Mouse (Mus musculus) intestine, embryonic 14.5 days (tissue): ENCODE data around the gene Atxn7l3. TPM values are rescaled to one million over a fixed set of nuclear protein-coding genes. Genes with fewer than 3 reads are reported as not detected.

ENCODE experiments used
- ATAC-seq: fragments of 200-750 bp; cut with Nextera tagmentation; replicated peaks from 2 replicates; pipeline ENCODE4 v1.8.0; 2017; ENCODE audit warnings: low read depth, moderate number of reproducible peaks, moderate TSS enrichment, moderate library complexity; ENCODE audit not compliant: low FRiP score, low TSS enrichment
- DNase-seq: peaks from one replicate; pipeline ENCODE4 v3.0.0-alpha.2; 2018; ENCODE audit warnings: low spot score
- H3K27ac ChIP-seq: fragments of 300-500 bp; sonication (generic); 2 replicates; pipeline ENCODE4 v1.5.1; 2014; ENCODE audit warnings: low read depth, mild to moderate bottlenecking, control low read depth
- H3K27me3 ChIP-seq: fragments of 300-500 bp; sonication (generic); replicated peaks from 2 replicates; pipeline ENCODE4 v1.6.1; 2014; ENCODE audit warnings: low read length, control low read depth; ENCODE audit not compliant: control insufficient read depth, insufficient read depth
- H3K36me3 ChIP-seq: fragments of 300-500 bp; sonication (generic); 2 replicates; pipeline ENCODE4 v1.6.1; 2014; ENCODE audit warnings: low read length, control low read depth; ENCODE audit not compliant: control insufficient read depth, insufficient read depth
- H3K4me1 ChIP-seq: fragments of 300-500 bp; sonication (generic); replicated peaks from 2 replicates; pipeline ENCODE4 v1.6.1; 2014; ENCODE audit warnings: low read length, control low read depth, mixed read lengths; ENCODE audit not compliant: control insufficient read depth, insufficient read depth
- H3K4me2 ChIP-seq: fragments of 300-500 bp; sonication (generic); 2 replicates; pipeline ENCODE4 v1.6.1; 2014; ENCODE audit warnings: low read length
- H3K4me3 ChIP-seq: fragments of 300-500 bp; sonication (generic); 2 replicates; pipeline ENCODE4 v1.5.1; 2014; ENCODE audit warnings: low read depth, low read length, control low read depth, mixed read lengths
- H3K9ac ChIP-seq: fragments of 300-500 bp; sonication (generic); 2 replicates; pipeline ENCODE4 v1.6.1; 2014; ENCODE audit warnings: mild to moderate bottlenecking, low read length
- H3K9me3 ChIP-seq: fragments of 300-500 bp; sonication (generic); 2 replicates; pipeline ENCODE4 v1.6.1; 2016; ENCODE audit warnings: low read length, control low read depth; ENCODE audit not compliant: control insufficient read depth
- WGBS: fragments of 180-500 bp; shearing (Covaris S2); extraction: QIAGEN DNeasy Blood & Tissue Kit; methylation state at CpG from one replicate; pipeline ENCODE4 v1.1.7; 2014; 5-methylcytosine and 5-hydroxymethylcytosine counted together
- polyA plus RNA-seq: library from polyadenylated mRNA; unstranded; fragments of >200 nt; fragmentation: Nextera tagmentation; extraction: Ambion mirVana; gene quantifications from 2 replicates; pipeline ENCODE4 v1.2.1, GENCODE M21; 2014

Atxn7l3 gene
- 17.5 and 18.1 TPM in 2 replicates for polyA plus RNA-seq

GRCm38 (mm10) chr11:102296491-102297472, at the start of gene Atxn7l3:
Gene Atxn7l3 (minus strand): TSS chr11:102296631.
- DNase-seq (peak; percentile 96), ATAC-seq (peak; percentile 93)
- peak within 1 kb of the TSS; percentile 99 for H3K27ac ChIP-seq
- peak within 1 kb of the TSS; percentile 82 for H3K4me3 ChIP-seq
- H3K4me2 ChIP-seq: peak within 1 kb of the TSS; percentile 86
- peaks cover 16% of the 10 kb centered on the region for H3K4me1 ChIP-seq
- H3K9me3 ChIP-seq: no peaks in the 10 kb centered on the region
- H3K9ac ChIP-seq: peak within 1 kb of the TSS; percentile 88
- no peaks in the 10 kb centered on the region for H3K27me3 ChIP-seq
- WGBS: under 1% methylated on average over 66 of the region's 125 CpGs
- H3K36me3 ChIP-seq: peaks cover 23% of the 10 kb centered on the region

- DNase-seq: no peak
- no peaks in the 10 kb centered on the region for H3K9me3 ChIP-seq
- H3K27ac ChIP-seq: no peak overlapping the region
- H3K4me1 ChIP-seq: 0 out of 2 replicates have a peak, but pooled peaks cover under 1% of the 10 kb centered on the region
- no peak for ATAC-seq
- no peaks in the 10 kb centered on the region for H3K36me3 ChIP-seq
- WGBS: 87% methylated on average over 3 of the region's 3 CpGs
- no peak overlapping the region for H3K4me3 ChIP-seq
- no peak overlapping the region for H3K4me2 ChIP-seq
- no peak overlapping the region for H3K9ac ChIP-seq
- H3K27me3 ChIP-seq: no peaks in the 10 kb centered on the region
Observed at GRCm38 (mm10) chr11:102344458-102344857, 48.0 kb upstream of the Atxn7l3 start.

- ATAC-seq: no peak
- no peak overlapping the region for H3K4me3 ChIP-seq
- DNase-seq: no peak
- no peaks in the 10 kb centered on the region for H3K9me3 ChIP-seq
- no peak overlapping the region for H3K9ac ChIP-seq
- H3K36me3 ChIP-seq: no peaks in the 10 kb centered on the region
- no peak overlapping the region for H3K27ac ChIP-seq
- peaks cover 4% of the 10 kb centered on the region; the same call in 1 of the 2 replicates for H3K4me1 ChIP-seq
- no peak overlapping the region for H3K4me2 ChIP-seq
- H3K27me3 ChIP-seq: no peaks in the 10 kb centered on the region
- WGBS: 72% methylated on average over 12 of the region's 12 CpGs
Observed at GRCm38 (mm10) chr11:102342742-102343141, 46.3 kb upstream of the Atxn7l3 start.

- H3K27ac ChIP-seq: no peak overlapping the region
- no peak for ATAC-seq
- no peak for DNase-seq
- no peaks in the 10 kb centered on the region for H3K9me3 ChIP-seq
- no peaks in the 10 kb centered on the region for H3K27me3 ChIP-seq
- H3K36me3 ChIP-seq: no peaks in the 10 kb centered on the region
- peaks cover 4% of the 10 kb centered on the region; the same call in 1 of the 2 replicates for H3K4me1 ChIP-seq
- no peak overlapping the region for H3K9ac ChIP-seq
- 87% methylated on average over 4 of the region's 4 CpGs for WGBS
- no peak overlapping the region for H3K4me2 ChIP-seq
- no peak overlapping the region for H3K4me3 ChIP-seq
Observed at GRCm38 (mm10) chr11:102341101-102341500, 44.7 kb upstream of the Atxn7l3 start.

- H3K27ac ChIP-seq: no peak overlapping the region
- DNase-seq (no peak), ATAC-seq (no peak)
- 58% methylated on average over 4 of the region's 4 CpGs for WGBS
- no peak overlapping the region for H3K4me2 ChIP-seq
- H3K36me3 ChIP-seq: no peaks in the 10 kb centered on the region
- peaks cover 9% of the 10 kb centered on the region; the same call in 1 of the 2 replicates for H3K4me1 ChIP-seq
- no peak overlapping the region for H3K4me3 ChIP-seq
- no peaks in the 10 kb centered on the region for H3K9me3 ChIP-seq
- H3K9ac ChIP-seq: no peak overlapping the region
- no peaks in the 10 kb centered on the region for H3K27me3 ChIP-seq
Observed at GRCm38 (mm10) chr11:102339624-102340023, 43.2 kb upstream of the Atxn7l3 start.

- no peak overlapping the region for H3K27ac ChIP-seq
- no peak for ATAC-seq
- H3K9ac ChIP-seq: no peak overlapping the region
- no peak for DNase-seq
- H3K4me1 ChIP-seq: peaks cover 9% of the 10 kb centered on the region; the same call in 1 of the 2 replicates
- no peak overlapping the region for H3K4me3 ChIP-seq
- H3K9me3 ChIP-seq: no peaks in the 10 kb centered on the region
- H3K36me3 ChIP-seq: no peaks in the 10 kb centered on the region
- 76% methylated on average over 11 of the region's 11 CpGs for WGBS
- no peaks in the 10 kb centered on the region for H3K27me3 ChIP-seq
- no peak overlapping the region for H3K4me2 ChIP-seq
Observed at GRCm38 (mm10) chr11:102339195-102339594, 42.8 kb upstream of the Atxn7l3 start.

- H3K9ac ChIP-seq: no peak overlapping the region
- no peak overlapping the region for H3K4me3 ChIP-seq
- no peak overlapping the region for H3K27ac ChIP-seq
- peaks cover 9% of the 10 kb centered on the region; the same call in 1 of the 2 replicates for H3K4me1 ChIP-seq
- no peak overlapping the region for H3K4me2 ChIP-seq
- H3K9me3 ChIP-seq: no peaks in the 10 kb centered on the region
- no peaks in the 10 kb centered on the region for H3K27me3 ChIP-seq
- DNase-seq: no peak
- no peaks in the 10 kb centered on the region for H3K36me3 ChIP-seq
- WGBS: 41% methylated on average over 3 of the region's 3 CpGs
- no peak for ATAC-seq
Observed at GRCm38 (mm10) chr11:102338561-102338960, 42.1 kb upstream of the Atxn7l3 start.

- no peaks in the 10 kb centered on the region for H3K36me3 ChIP-seq
- no peak for DNase-seq
- no peak overlapping the region for H3K4me3 ChIP-seq
- peaks cover 9% of the 10 kb centered on the region; the same call in 1 of the 2 replicates for H3K4me1 ChIP-seq
- ATAC-seq: no peak
- no peak overlapping the region for H3K27ac ChIP-seq
- H3K4me2 ChIP-seq: no peak overlapping the region
- no peaks in the 10 kb centered on the region for H3K27me3 ChIP-seq
- H3K9ac ChIP-seq: no peak overlapping the region
- WGBS: 50% methylated on average over 1 of the region's 1 CpGs
- no peaks in the 10 kb centered on the region for H3K9me3 ChIP-seq
Observed at GRCm38 (mm10) chr11:102337921-102338320, 41.5 kb upstream of the Atxn7l3 start.
